10 mouse cellular contexts compared by ENCODE assay signal in the genomic region with DNA sequence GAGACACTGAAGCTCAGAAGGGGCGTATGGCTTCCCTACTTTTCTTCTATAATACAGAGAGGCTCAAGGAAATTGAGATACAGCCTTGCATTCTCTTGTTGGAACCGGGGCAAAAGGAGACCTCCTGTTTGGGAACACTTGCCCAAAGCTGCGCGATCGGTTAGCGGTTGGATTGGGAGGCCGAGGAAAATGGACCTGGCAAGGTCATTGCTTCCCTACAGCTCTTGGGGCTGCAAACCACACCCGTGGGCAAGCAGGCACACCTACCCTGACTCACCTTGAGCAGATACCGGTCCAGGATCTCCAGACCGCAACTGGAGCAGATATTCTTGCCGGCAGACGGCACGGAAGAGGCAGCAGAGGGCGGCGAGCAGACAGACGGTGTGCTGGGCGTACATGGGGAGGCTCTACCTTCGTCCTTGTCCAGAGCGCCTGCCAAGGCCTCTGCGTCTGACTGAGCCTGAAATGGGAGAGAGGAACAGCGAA. TPM values are rescaled to one million over a fixed set of nuclear protein-coding genes. Genes with fewer than 3 reads are reported as not detected.
A peak's percentile ranks its signal among the peaks of the same experiment; 100 is the strongest.
DNase-seq lines count a peak whose midpoint lies in the region; ATAC-seq lines count a peak whose summit lies in the region.
"Had no signal": no experiment of that assay in that cellular context is flagged by ENCODE, and none has a peak within 500 bp of the region (broad histone marks: within the 10 kb centered on the region; RNA-seq: fewer than 3 reads in every experiment).

No protein-coding gene starts in this region.

- peak overlapping the region; percentile 68 for H3K4me2 ChIP-seq in limb, embryonic 12.5 days
- H3K4me2 ChIP-seq in stomach, embryonic 16.5 days (ENCODE audit: low read depth, low read length): peak overlapping the region; percentile 79

- 2% methylated on average over 21 of the region's 21 CpGs for WGBS in limb, embryonic 12.5 days
- WGBS in stomach, embryonic 16.5 days: 5% methylated on average over 21 of the region's 21 CpGs

- H3K27me3 ChIP-seq in megakaryocyte, embryonic 14.5 days (replicated peaks): peaks cover 99% of the 10 kb centered on the region
- H3K27me3 ChIP-seq in limb, embryonic 12.5 days: peaks cover 100% of the 10 kb centered on the region
- H3K27me3 ChIP-seq in stomach, embryonic 16.5 days (ENCODE audit: control insufficient read depth, insufficient read depth, low read length): peaks cover 98% of the 10 kb centered on the region

- H3K36me3 ChIP-seq in megakaryocyte, embryonic 14.5 days (replicated peaks; ENCODE audit: low read length): no peaks in the 10 kb centered on the region
- H3K36me3 ChIP-seq in limb, embryonic 12.5 days: no peaks in the 10 kb centered on the region
- H3K36me3 ChIP-seq in stomach, embryonic 16.5 days (ENCODE audit: control insufficient read depth, insufficient read depth, low read length): no peaks in the 10 kb centered on the region

- no peak for ATAC-seq in megakaryocyte, adult 5-6 weeks (ENCODE audit: poor library complexity, severe bottlenecking)
- no peak for ATAC-seq in limb, embryonic 12.5 days (ENCODE audit: insufficient number of reproducible peaks, insufficient read depth, low FRiP score, low TSS enrichment, low read depth)
- no peak for ATAC-seq in stomach, embryonic 16.5 days (ENCODE audit: insufficient read depth, low FRiP score)

- H3K9ac ChIP-seq in limb, embryonic 12.5 days (replicated peaks): 0 out of 2 replicates have a peak overlapping the region, but pooled peaks have one; percentile 23
- no peak overlapping the region for H3K9ac ChIP-seq in stomach, embryonic 16.5 days (ENCODE audit: low read length)

- H3K27ac ChIP-seq in limb, embryonic 12.5 days: no peak overlapping the region
- no peak overlapping the region for H3K27ac ChIP-seq in stomach, embryonic 16.5 days (ENCODE audit: low read length)

- DNase-seq in adrenal gland, postnatal 10 days: peak; percentile 16
- DNase-seq in adrenal gland, adult 2 months: no peak
- DNase-seq in cerebellum, postnatal 36 days: no peak
- DNase-seq in gastrocnemius, adult 18-20 months (ENCODE audit: low spot score): no peak

- H3K9me3 ChIP-seq in megakaryocyte, embryonic 14.5 days: no peaks in the 10 kb centered on the region
- no peaks in the 10 kb centered on the region for H3K9me3 ChIP-seq in limb, embryonic 12.5 days
- H3K9me3 ChIP-seq in stomach, embryonic 16.5 days (replicated peaks; ENCODE audit: control insufficient read depth, low read length): no peaks in the 10 kb centered on the region

- H3K4me3 ChIP-seq in megakaryocyte, embryonic 14.5 days (replicated peaks): peak overlapping the region; percentile 87
- peak overlapping the region; percentile 40 for H3K4me3 ChIP-seq in limb, embryonic 12.5 days (replicated peaks)
- H3K4me3 ChIP-seq in stomach, embryonic 16.5 days (replicated peaks; ENCODE audit: low read length): peak overlapping the region; percentile 50
- H3K4me3 ChIP-seq: myocyte had no signal

- H3K4me1 ChIP-seq in megakaryocyte, embryonic 14.5 days: peaks cover 42% of the 10 kb centered on the region
- H3K4me1 ChIP-seq in limb, embryonic 12.5 days (replicated peaks): peaks cover 43% of the 10 kb centered on the region
- H3K4me1 ChIP-seq in stomach, embryonic 16.5 days (ENCODE audit: control insufficient read depth, insufficient read depth, low read length): peaks cover 36% of the 10 kb centered on the region

RNA-seq across cellular contexts. Expression of a gene that starts 2.1 kb away (rescaled TPM):
- total RNA-seq in adrenal gland, postnatal 10 days (2021): 1 to 10 TPM; 5.8 to 8.1 TPM
- 1 to 10 TPM; 2.0 to 2.3 TPM for total RNA-seq in adrenal gland, adult 2 months (2021)
- polyA plus RNA-seq in adrenal gland, adult 2 months (2012; rRNA removed): 3.4 and 5.2 TPM in 2 replicates
- 0.18 TPM in 1 of 2 replicates, not detected in the other for polyA plus RNA-seq in megakaryocyte, embryonic 14.5 days (2012; ENCODE audit: insufficient read depth, low replicate concordance)
- total RNA-seq in megakaryocyte, adult 5-6 weeks (2015): not detected in 2 replicates
- not detected in 2 replicates for total RNA-seq in megakaryocyte, adult 5-6 weeks (2017)
- polyA plus RNA-seq in limb, embryonic 12.5 days (2016; fragmentation: Nextera tagmentation; extraction: Ambion mirVana): 0.95 and 1.0 TPM in 2 replicates
- polyA plus RNA-seq in stomach, embryonic 16.5 days (2015; fragmentation: Nextera tagmentation; extraction: Ambion mirVana): 1.00 and 1.1 TPM in 2 replicates
- total RNA-seq in gastrocnemius, adult 18-20 months (2021): 1 to 10 TPM in 1 of 2 experiments, under 1 TPM in 1; 0.94 to 1.4 TPM
- total RNA-seq: hematopoietic stem cell, adult 5-6 weeks had no signal

RNA-seq across cellular contexts. Expression of a gene that starts 33.1 kb away (rescaled TPM):
- 10 to 100 TPM; 21.4 to 25.7 TPM for total RNA-seq in adrenal gland, postnatal 10 days (2021)
- total RNA-seq in adrenal gland, adult 2 months (2021): 10 to 100 TPM; 24.0 to 31.8 TPM
- 18.5 and 22.2 TPM in 2 replicates for polyA plus RNA-seq in adrenal gland, adult 2 months (2012; rRNA removed)
- polyA plus RNA-seq in megakaryocyte, embryonic 14.5 days (2012; ENCODE audit: insufficient read depth, low replicate concordance): 2.5 and 6.8 TPM in 2 replicates
- total RNA-seq in megakaryocyte, adult 5-6 weeks (2015): 9.3 and 10.1 TPM in 2 replicates
- total RNA-seq in megakaryocyte, adult 5-6 weeks (2017): 22.5 and 23.6 TPM in 2 replicates
- polyA plus RNA-seq in limb, embryonic 12.5 days (2016; fragmentation: Nextera tagmentation; extraction: Ambion mirVana): 26.5 and 26.7 TPM in 2 replicates
- 32.9 and 34.7 TPM in 2 replicates for polyA plus RNA-seq in stomach, embryonic 16.5 days (2015; fragmentation: Nextera tagmentation; extraction: Ambion mirVana)
- 10 to 100 TPM; 12.9 to 14.8 TPM for total RNA-seq in gastrocnemius, adult 18-20 months (2021)

RNA-seq across cellular contexts. Expression of a gene that starts 33.5 kb away (rescaled TPM):
- total RNA-seq in adrenal gland, postnatal 10 days (2021): 10 to 100 TPM; 27.1 to 27.6 TPM
- total RNA-seq in adrenal gland, adult 2 months (2021): 10 to 100 TPM; 27.0 to 27.1 TPM
- polyA plus RNA-seq in adrenal gland, adult 2 months (2012; rRNA removed): 3.2 and 3.6 TPM in 2 replicates
- polyA plus RNA-seq in megakaryocyte, embryonic 14.5 days (2012; ENCODE audit: insufficient read depth, low replicate concordance): 4.2 TPM in 1 of 2 replicates, not detected in the other
- total RNA-seq in megakaryocyte, adult 5-6 weeks (2015): 36.4 and 37.8 TPM in 2 replicates
- total RNA-seq in megakaryocyte, adult 5-6 weeks (2017): 21.7 and 22.1 TPM in 2 replicates
- 90.8 and 95.6 TPM in 2 replicates for polyA plus RNA-seq in limb, embryonic 12.5 days (2016; fragmentation: Nextera tagmentation; extraction: Ambion mirVana)
- 60.2 and 62.0 TPM in 2 replicates for polyA plus RNA-seq in stomach, embryonic 16.5 days (2015; fragmentation: Nextera tagmentation; extraction: Ambion mirVana)
- 10 to 100 TPM; 31.4 to 34.1 TPM for total RNA-seq in gastrocnemius, adult 18-20 months (2021)

RNA-seq across cellular contexts. Expression of a gene that starts 53.9 kb away (rescaled TPM):
- not detected for total RNA-seq in adrenal gland, postnatal 10 days (2021)
- not detected for total RNA-seq in adrenal gland, adult 2 months (2021)
- polyA plus RNA-seq in adrenal gland, adult 2 months (2012; rRNA removed): 0.33 TPM in 1 of 2 replicates, not detected in the other
- not detected in 2 replicates for polyA plus RNA-seq in megakaryocyte, embryonic 14.5 days (2012; ENCODE audit: insufficient read depth, low replicate concordance)
- total RNA-seq in megakaryocyte, adult 5-6 weeks (2015): 0.25 TPM in 1 of 2 replicates, not detected in the other
- not detected in 2 replicates for total RNA-seq in megakaryocyte, adult 5-6 weeks (2017)
- not detected in 2 replicates for polyA plus RNA-seq in limb, embryonic 12.5 days (2016; fragmentation: Nextera tagmentation; extraction: Ambion mirVana)
- polyA plus RNA-seq in stomach, embryonic 16.5 days (2015; fragmentation: Nextera tagmentation; extraction: Ambion mirVana): 0.19 and 1.0 TPM in 2 replicates
- not detected for total RNA-seq in gastrocnemius, adult 18-20 months (2021)
- total RNA-seq: hematopoietic stem cell, adult 5-6 weeks had no signal

RNA-seq across cellular contexts. Expression of a gene that starts 53.9 kb away (rescaled TPM):
- total RNA-seq in adrenal gland, postnatal 10 days (2021): 100 to 1,000 TPM; 419 to 460 TPM
- total RNA-seq in adrenal gland, adult 2 months (2021): 100 to 1,000 TPM; 192 to 258 TPM
- polyA plus RNA-seq in adrenal gland, adult 2 months (2012; rRNA removed): 42.9 and 48.8 TPM in 2 replicates
- 30.0 and 76.6 TPM in 2 replicates for polyA plus RNA-seq in megakaryocyte, embryonic 14.5 days (2012; ENCODE audit: insufficient read depth, low replicate concordance)
- total RNA-seq in megakaryocyte, adult 5-6 weeks (2015): 87.6 and 88.1 TPM in 2 replicates
- total RNA-seq in megakaryocyte, adult 5-6 weeks (2017): 35.7 and 48.5 TPM in 2 replicates
- 181 and 194 TPM in 2 replicates for polyA plus RNA-seq in limb, embryonic 12.5 days (2016; fragmentation: Nextera tagmentation; extraction: Ambion mirVana)
- polyA plus RNA-seq in stomach, embryonic 16.5 days (2015; fragmentation: Nextera tagmentation; extraction: Ambion mirVana): 242 and 259 TPM in 2 replicates
- total RNA-seq in gastrocnemius, adult 18-20 months (2021): 100 to 1,000 TPM; 309 to 366 TPM
